Comparison of ENCODE assay signal across 18 mouse cellular contexts in the genomic region with DNA sequence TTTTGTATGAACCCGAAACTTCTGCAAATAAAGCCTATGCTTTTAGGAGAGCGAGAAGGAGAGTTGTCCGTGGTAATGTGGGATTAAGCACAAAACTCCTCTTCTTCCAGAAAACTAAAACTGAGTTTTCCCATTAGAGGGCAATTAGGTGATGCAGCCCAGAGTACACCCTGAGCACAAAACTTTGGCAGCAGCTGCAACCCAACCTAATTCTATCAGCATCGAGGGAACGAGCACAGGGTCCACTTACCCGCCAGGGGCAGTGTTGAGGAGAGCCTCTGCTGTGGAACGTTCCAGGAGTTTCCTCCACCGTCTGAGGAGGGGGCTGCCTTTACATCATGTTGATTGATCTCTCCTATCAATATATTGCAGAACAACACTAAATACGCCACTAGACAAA.
"Had no signal": no experiment of that assay in that cellular context is flagged by ENCODE, and none has a peak within 500 bp of the region (broad histone marks: within the 10 kb centered on the region; RNA-seq: fewer than 3 reads in every experiment).

No protein-coding gene starts in this region.

- H3K9ac ChIP-seq: lung, embryonic 14.5 days; neural tube, embryonic 13.5 days; neural tube, embryonic 15.5 days had no signal

- H3K9me3 ChIP-seq: midbrain, embryonic 10.5 days; neural tube, embryonic 13.5 days had no signal

- H3K27ac ChIP-seq: midbrain, embryonic 10.5 days; neural tube, embryonic 13.5 days; neural tube, embryonic 15.5 days had no signal

- H3K4me3 ChIP-seq: midbrain, embryonic 10.5 days; myocyte; neural tube, embryonic 13.5 days; neural tube, embryonic 15.5 days had no signal

- DNase-seq: lung, adult 18-20 months; lung, embryonic 14.5 days; lung, postnatal 10 days; lung, postnatal 4 days; midbrain, embryonic 14.5 days; retina, postnatal 1 day; right cerebral cortex, adult 18-20 months; right cerebral cortex, postnatal 25 days; right cerebral cortex, postnatal 4 days; spleen, adult 18-20 months; thymus, adult 18-20 months; thymus, postnatal 14 days; thymus, postnatal 36 days had no signal

- H3K4me2 ChIP-seq: lung, embryonic 14.5 days; neural tube, embryonic 13.5 days; neural tube, embryonic 15.5 days had no signal

- H3K4me1 ChIP-seq: neural tube, embryonic 13.5 days; neural tube, embryonic 15.5 days had no signal

- ATAC-seq: midbrain, embryonic 16.5 days had no signal

- H3K36me3 ChIP-seq: midbrain, embryonic 10.5 days; neural tube, embryonic 13.5 days; neural tube, embryonic 15.5 days had no signal
